Mouse (Mus musculus) heart, postnatal 0 days (tissue): ENCODE data around the gene Pwp1. TPM values are rescaled to one million over a fixed set of nuclear protein-coding genes. Genes with fewer than 3 reads are reported as not detected.

Experiments used
- ATAC-seq: fragments of 200-750 bp; cut with Nextera tagmentation; 2 replicates; pipeline ENCODE4 v1.8.0; 2017; ENCODE audit warnings: low read depth, moderate number of reproducible peaks, moderate library complexity; ENCODE audit not compliant: insufficient read depth
- DNase-seq: peaks from one replicate; pipeline ENCODE4 v3.0.0-alpha.2; 2016; ENCODE audit warnings: low spot score
- H3K27ac ChIP-seq: fragments of 300-500 bp; sonication (generic); 2 replicates; pipeline ENCODE4 v1.5.1; 2014; ENCODE audit warnings: low read depth, mild to moderate bottlenecking
- H3K27me3 ChIP-seq: fragments of 300-500 bp; sonication (generic); 2 replicates; pipeline ENCODE4 v1.6.1; 2014; ENCODE audit warnings: low read length, mixed read lengths; ENCODE audit not compliant: control insufficient read depth, insufficient read depth
- H3K36me3 ChIP-seq: fragments of 300-500 bp; sonication (generic); replicated peaks from 2 replicates; pipeline ENCODE4 v1.6.1; 2014; ENCODE audit warnings: low read length, mixed read lengths; ENCODE audit not compliant: control insufficient read depth, insufficient read depth
- H3K4me1 ChIP-seq: fragments of 300-500 bp; sonication (generic); 2 replicates; pipeline ENCODE4 v1.6.1; 2014; ENCODE audit warnings: antibody characterized with exemption; ENCODE audit not compliant: control insufficient read depth, insufficient read depth
- H3K4me2 ChIP-seq: fragments of 300-500 bp; sonication (generic); 2 replicates; pipeline ENCODE4 v1.6.1; 2014; ENCODE audit warnings: low read depth, mild to moderate bottlenecking, low read length, moderate library complexity
- H3K4me3 ChIP-seq: fragments of 300-500 bp; sonication (generic); 2 replicates; pipeline ENCODE4 v1.5.1; 2014; ENCODE audit warnings: low read depth, low read length
- H3K9ac ChIP-seq: fragments of 300-500 bp; sonication (generic); replicated peaks from 2 replicates; pipeline ENCODE4 v1.6.1; 2014; ENCODE audit warnings: low read depth, low read length, mixed read lengths
- H3K9me3 ChIP-seq: fragments of 300-500 bp; sonication (generic); replicated peaks from 2 replicates; pipeline ENCODE4 v1.6.1; 2016; ENCODE audit warnings: low read length; ENCODE audit not compliant: control insufficient read depth
- CTCF ChIP-seq: IDR thresholded peaks from 2 replicates; pipeline ENCODE4 v1.5.1; 2016; ENCODE audit warnings: antibody characterized with exemption, control low read depth, low read depth
- EP300 ChIP-seq: IDR thresholded peaks from 2 replicates; pipeline ENCODE4 v1.6.1; 2016; ENCODE audit warnings: antibody characterized with exemption, low read depth
- WGBS: fragments of 180-500 bp; shearing (Covaris S2); extraction: QIAGEN DNeasy Blood & Tissue Kit; methylation state at CpG from one replicate; pipeline ENCODE4 v1.1.7; 2014; 5-methylcytosine and 5-hydroxymethylcytosine counted together
- polyA plus RNA-seq: library from polyadenylated mRNA; unstranded; fragments of >200 nt; fragmentation: Nextera tagmentation; extraction: Ambion mirVana; gene quantifications from 2 replicates; pipeline ENCODE4 v1.2.1, GENCODE M21; 2015
- total RNA-seq: library from RNA; depleted of rRNA; stranded (reverse); fragments of >200 nt; gene quantifications from 2 replicates; pipeline ENCODE4 v1.2.3, GENCODE M21; 2014; ENCODE audit warnings: low replicate concordance

Pwp1 gene
- total and polyA plus RNA-seq, 2 experiments from 2014 or later: 29.1 to 29.4 TPM

GRCm38 (mm10) chr10:85916498-85917309, 87.4 kb downstream of the Pwp1 start, which contains the start of gene Prdm4:
Gene Prdm4, minus strand, starts transcription at chr10:85917142.
- H3K4me1 ChIP-seq: no peaks in the 10 kb centered on the region
- H3K9ac ChIP-seq: peak within 1 kb of the TSS; percentile 84
- H3K4me3 ChIP-seq: peak within 1 kb of the TSS; percentile 95
- H3K36me3 ChIP-seq: peaks cover 28% of the 10 kb centered on the region
- no peaks in the 10 kb centered on the region for H3K9me3 ChIP-seq
- ATAC-seq (peak; percentile 100), DNase-seq (peak; percentile 97)
- no peak for TF ChIP-seq EP300
- TF ChIP-seq CTCF: peak; percentile 58
- no peaks in the 10 kb centered on the region for H3K27me3 ChIP-seq
- under 1% methylated on average over 61 of the region's 90 CpGs for WGBS
- peak within 1 kb of the TSS; percentile 89 for H3K27ac ChIP-seq
- peak within 1 kb of the TSS; percentile 98 for H3K4me2 ChIP-seq

- ATAC-seq (no peak), DNase-seq (no peak)
- H3K9ac ChIP-seq: no peak within 1 kb of the TSS
- peaks cover 12% of the 10 kb centered on the region; the same call in 1 of the 2 replicates for H3K4me1 ChIP-seq
- H3K4me3 ChIP-seq: peak within 1 kb of the TSS; percentile 56
- 3% methylated on average over 23 of the region's 23 CpGs for WGBS
- peak within 1 kb of the TSS; percentile 92 for H3K4me2 ChIP-seq
- H3K27me3 ChIP-seq: peaks cover 22% of the 10 kb centered on the region
- no peak for TF ChIP-seq EP300
- no peak for TF ChIP-seq CTCF
- no peaks in the 10 kb centered on the region for H3K9me3 ChIP-seq
- no peaks in the 10 kb centered on the region for H3K36me3 ChIP-seq
- no peak within 1 kb of the TSS for H3K27ac ChIP-seq
These were observed 98.6 kb downstream of the Pwp1 start, which contains the start of gene Ascl4 for GRCm38 (mm10) chr10:85927676-85928445. Gene Ascl4, plus strand, starts transcription at chr10:85927681.

GRCm38 (mm10) chr10:85928499-85929207, 99.4 kb downstream of the Pwp1 start:
- ATAC-seq: peak; percentile 57; the same call in 1 of the 2 replicates
- Histone ChIP-seq H3K36me3 (no peaks in the 10 kb centered on the region), H3K27me3 (peaks cover 22% of the 10 kb centered on the region), H3K4me3 (peak overlapping the region; percentile 56), H3K27ac (no peak overlapping the region), H3K4me1 (peaks cover 12% of the 10 kb centered on the region; the same call in 1 of the 2 replicates), H3K9me3 (no peaks in the 10 kb centered on the region), H3K4me2 (peak overlapping the region; percentile 92), H3K9ac (no peak overlapping the region)
- TF ChIP-seq CTCF (peak; percentile 22; the same call in 1 of the 2 replicates), EP300 (no peak)
- 1% methylated on average over 63 of the region's 63 CpGs for WGBS
- DNase-seq: peak; percentile 34

GRCm38 (mm10) chr10:85929208-85929591, 99.9 kb downstream of the Pwp1 start:
- peaks cover 20% of the 10 kb centered on the region for H3K27me3 ChIP-seq
- WGBS: 52% methylated on average over 11 of the region's 11 CpGs
- TF ChIP-seq EP300 (no peak), CTCF (no peak)
- no peak overlapping the region for H3K27ac ChIP-seq
- no peak for DNase-seq
- ATAC-seq: no peak
- H3K4me1 ChIP-seq: peaks cover 12% of the 10 kb centered on the region; the same call in 1 of the 2 replicates
- H3K9me3 ChIP-seq: no peaks in the 10 kb centered on the region
- H3K4me2 ChIP-seq: peak overlapping the region; percentile 92; the same call in 1 of the 2 replicates
- no peaks in the 10 kb centered on the region for H3K36me3 ChIP-seq
- peak overlapping the region; percentile 56; the same call in 1 of the 2 replicates for H3K4me3 ChIP-seq
- no peak overlapping the region for H3K9ac ChIP-seq

GRCm38 (mm10) chr10:85929962-85930361, 100.7 kb downstream of the Pwp1 start:
- DNase-seq (no peak), ATAC-seq (no peak)
- no peak for TF ChIP-seq EP300

More at GRCm38 (mm10) chr10:85929962-85930361, 100.7 kb downstream of the Pwp1 start:
- Histone ChIP-seq H3K9me3 (no peaks in the 10 kb centered on the region), H3K4me3 (no peak overlapping the region), H3K9ac (no peak overlapping the region), H3K36me3 (no peaks in the 10 kb centered on the region), H3K4me2 (no peak overlapping the region), H3K27ac (no peak overlapping the region), H3K27me3 (peaks cover 20% of the 10 kb centered on the region), H3K4me1 (peaks cover 12% of the 10 kb centered on the region; the same call in 1 of the 2 replicates)
- 88% methylated on average over 11 of the region's 11 CpGs for WGBS
